Mouse (Mus musculus) CH12.LX (cell line): ENCODE results near the gene Zbtb25. TPM values are rescaled to one million over a fixed set of nuclear protein-coding genes. Genes with fewer than 3 reads are reported as not detected.

ENCODE experiments used
- DNase-seq: peaks from one replicate; pipeline ENCODE4 v3.0.0-alpha.2; 2013; ENCODE audit errors: extremely low read depth
- H3K27ac ChIP-seq: 2 replicates; pipeline ENCODE4 v1.5.1; 2012; ENCODE audit warnings: low read depth, mild to moderate bottlenecking, control low read depth, moderate library complexity; ENCODE audit not compliant: insufficient read depth
- H3K27me3 ChIP-seq: replicated peaks from 2 replicates; pipeline ENCODE3; 2012; ENCODE audit warnings: inconsistent platforms
- H3K36me3 ChIP-seq, 2 experiments: replicated peaks in 1 of 2; 2 replicates each; pipeline versions ENCODE3 to v1.6.1; 2012; ENCODE audit warnings: inconsistent platforms in 1 of 2, low read length in 1 of 2, mild to moderate bottlenecking in 1 of 2, mixed read lengths in 1 of 2, moderate library complexity in 1 of 2; ENCODE audit not compliant: control insufficient read depth in 1 of 2, insufficient read depth in 1 of 2
- H3K4me1 ChIP-seq, 2 experiments: 2 replicates each; pipeline ENCODE4 v1.6.1; 2012; ENCODE audit warnings: inconsistent platforms in 1 of 2, moderate library complexity in 1 of 2; ENCODE audit not compliant: insufficient read depth in 2 of 2, control insufficient read depth in 1 of 2
- H3K4me2 ChIP-seq: 2 replicates; pipeline ENCODE4 v1.6.1; 2012; ENCODE audit warnings: low read depth, mild to moderate bottlenecking, control low read depth; ENCODE audit not compliant: poor library complexity, insufficient read depth, severe bottlenecking
- H3K4me3 ChIP-seq, 3 experiments: fragments of 150-350 bp in 1 of 3; sonication (generic) in 1 of 3; replicated peaks in 1 of 3; 2 replicates each; pipeline versions ENCODE3 to v1.5.1; 2011 to 2012; ENCODE audit warnings: low read depth in 2 of 3, low read length in 2 of 3, mild to moderate bottlenecking in 2 of 3, moderate library complexity in 2 of 3, control low read depth in 1 of 3, improper control_type of control experiment in 1 of 3, inconsistent platforms in 1 of 3, mixed read lengths in 1 of 3; ENCODE audit not compliant: poor library complexity in 1 of 3
- H3K79me2 ChIP-seq: replicated peaks from 2 replicates; pipeline ENCODE4 v1.6.1; 2012; ENCODE audit warnings: mild to moderate bottlenecking, moderate library complexity; ENCODE audit not compliant: control insufficient read depth, poor library complexity, insufficient read depth, severe bottlenecking; ENCODE audit errors: extremely low read depth
- H3K9ac ChIP-seq: 2 replicates; pipeline ENCODE4 v1.6.1; 2012; ENCODE audit warnings: low read depth, mild to moderate bottlenecking, control low read depth, moderate library complexity; ENCODE audit not compliant: insufficient read depth
- H3K9me3 ChIP-seq: replicated peaks from 2 replicates; pipeline ENCODE3; 2012; ENCODE audit warnings: low read length, inconsistent platforms, mixed read lengths
- BHLHE40 ChIP-seq: IDR thresholded peaks from 2 replicates; pipeline ENCODE4 v1.6.1; 2011; ENCODE audit warnings: mild to moderate bottlenecking, low read depth, low read length, improper control_type of control experiment
- CHD1 ChIP-seq: IDR thresholded peaks from 2 replicates; pipeline ENCODE4 v1.6.1; 2012; ENCODE audit warnings: low read depth, low read length, improper control_type of control experiment, inconsistent platforms
- CHD2 ChIP-seq: IDR thresholded peaks from 2 replicates; pipeline ENCODE4 v1.6.1; 2011; ENCODE audit warnings: low read length, improper control_type of control experiment
- CTCF ChIP-seq, 2 experiments: IDR thresholded peaks in 1 of 2; conservative IDR thresholded peaks in 1 of 2; 2 replicates each; pipeline ENCODE4 v1.5.1; 2011 to 2012; ENCODE audit warnings: low read depth in 2 of 2, low read length in 2 of 2, improper control_type of control experiment in 1 of 2, inconsistent platforms in 1 of 2, mild to moderate bottlenecking in 1 of 2, moderate library complexity in 1 of 2
- E2F4 ChIP-seq: IDR thresholded peaks from 2 replicates; pipeline ENCODE4 v1.6.1; 2011; ENCODE audit warnings: low read depth, low read length, improper control_type of control experiment; ENCODE audit not compliant: insufficient replicate concordance
- ELF1 ChIP-seq: IDR thresholded peaks from 2 replicates; pipeline ENCODE4 v1.6.1; 2014; ENCODE audit warnings: low read depth, mild to moderate bottlenecking, inconsistent platforms, low read length, improper control_type of control experiment
- EP300 ChIP-seq: IDR thresholded peaks from 2 replicates; pipeline ENCODE4 v1.6.1; 2011; ENCODE audit warnings: low read length, improper control_type of control experiment
- ETS1 ChIP-seq: conservative IDR thresholded peaks from 2 replicates; pipeline ENCODE4 v1.6.1; 2012; ENCODE audit warnings: low read depth, mild to moderate bottlenecking, inconsistent platforms, low read length, improper control_type of control experiment, moderate library complexity
- GABPA ChIP-seq: IDR thresholded peaks from 2 replicates; pipeline ENCODE4 v1.6.1; 2012; ENCODE audit warnings: low read depth, low read length, improper control_type of control experiment, inconsistent platforms; ENCODE audit not compliant: insufficient replicate concordance
- HCFC1 ChIP-seq: IDR thresholded peaks from 2 replicates; pipeline ENCODE4 v1.6.1; 2012; ENCODE audit warnings: low read depth, mild to moderate bottlenecking, inconsistent platforms, low read length, improper control_type of control experiment
- IRF4 ChIP-seq: IDR thresholded peaks from 2 replicates; pipeline ENCODE4 v1.6.1; 2014; ENCODE audit warnings: low read depth, mild to moderate bottlenecking, inconsistent platforms, low read length, improper control_type of control experiment
- JUN ChIP-seq: IDR thresholded peaks from 2 replicates; pipeline ENCODE4 v1.6.1; 2011; ENCODE audit warnings: low read depth, mild to moderate bottlenecking, low read length, improper control_type of control experiment, moderate library complexity; ENCODE audit not compliant: insufficient read depth
- JUND ChIP-seq: conservative IDR thresholded peaks from 2 replicates; pipeline ENCODE4 v1.6.1; 2011; ENCODE audit warnings: low read depth, low read length, improper control_type of control experiment
- KAT2A ChIP-seq: IDR thresholded peaks from 2 replicates; pipeline ENCODE4 v1.6.1; 2012; ENCODE audit warnings: low read length, improper control_type of control experiment, inconsistent platforms; ENCODE audit not compliant: insufficient replicate concordance
- MAFK ChIP-seq: IDR thresholded peaks from 2 replicates; pipeline ENCODE4 v1.6.1; 2011; ENCODE audit warnings: low read length, improper control_type of control experiment; ENCODE audit not compliant: insufficient replicate concordance
- MAX ChIP-seq: IDR thresholded peaks from 2 replicates; pipeline ENCODE4 v1.6.1; 2011; ENCODE audit warnings: low read length, improper control_type of control experiment
- MAZ ChIP-seq: IDR thresholded peaks from 2 replicates; pipeline ENCODE4 v1.6.1; 2012; ENCODE audit warnings: low read depth, mild to moderate bottlenecking, inconsistent platforms, low read length, improper control_type of control experiment, moderate library complexity
- MEF2A ChIP-seq: IDR thresholded peaks from 2 replicates; pipeline ENCODE4 v1.6.1; 2014; ENCODE audit warnings: low read depth, mild to moderate bottlenecking, inconsistent platforms, low read length, improper control_type of control experiment, borderline replicate concordance
- MXI1 ChIP-seq: IDR thresholded peaks from 2 replicates; pipeline ENCODE4 v1.6.1; 2011; ENCODE audit warnings: mild to moderate bottlenecking, low read depth, low read length, improper control_type of control experiment
- MYC ChIP-seq: IDR thresholded peaks from 2 replicates; pipeline ENCODE4 v1.6.1; 2011; ENCODE audit warnings: low read depth, mild to moderate bottlenecking, improper control_type of control experiment, low read length
- NELFE ChIP-seq: IDR thresholded peaks from 2 replicates; pipeline ENCODE4 v1.6.1; 2011; ENCODE audit warnings: low read depth, low read length, improper control_type of control experiment
- NRF1 ChIP-seq: IDR thresholded peaks from 2 replicates; pipeline ENCODE4 v1.6.1; 2014; ENCODE audit warnings: low read depth, mild to moderate bottlenecking, inconsistent platforms, low read length, improper control_type of control experiment, moderate library complexity
- PAX5 ChIP-seq: IDR thresholded peaks from 2 replicates; pipeline ENCODE4 v1.6.1; 2012; ENCODE audit warnings: low read length, inconsistent platforms, mixed read lengths
- POLR2A ChIP-seq: IDR thresholded peaks from 2 replicates; pipeline ENCODE4 v1.6.1; 2011; ENCODE audit warnings: low read depth, mild to moderate bottlenecking, improper control_type of control experiment, low read length
- POLR2AphosphoS2 ChIP-seq: IDR thresholded peaks from 2 replicates; pipeline ENCODE4 v1.6.1; 2011; ENCODE audit warnings: low read depth, low read length, improper control_type of control experiment
- RAD21 ChIP-seq: IDR thresholded peaks from 2 replicates; pipeline ENCODE4 v1.6.1; 2011; ENCODE audit warnings: low read depth, mild to moderate bottlenecking, low read length, improper control_type of control experiment, moderate library complexity
- RCOR1 ChIP-seq: conservative IDR thresholded peaks from 2 replicates; pipeline ENCODE4 v1.6.1; 2012; ENCODE audit warnings: low read depth, mild to moderate bottlenecking, inconsistent platforms, low read length, improper control_type of control experiment
- SIN3A ChIP-seq: IDR thresholded peaks from 2 replicates; pipeline ENCODE4 v1.6.1; 2012; ENCODE audit warnings: low read length, improper control_type of control experiment, inconsistent platforms
- SMC3 ChIP-seq: IDR thresholded peaks from 2 replicates; pipeline ENCODE4 v1.6.1; 2011; ENCODE audit warnings: low read depth, low read length, improper control_type of control experiment
- TBP ChIP-seq: conservative IDR thresholded peaks from 2 replicates; pipeline ENCODE4 v1.6.1; 2011; ENCODE audit warnings: low read depth, low read length, improper control_type of control experiment
- TCF12 ChIP-seq: IDR thresholded peaks from 2 replicates; pipeline ENCODE4 v1.6.1; 2014; ENCODE audit warnings: low read depth, mild to moderate bottlenecking, inconsistent platforms, low read length, improper control_type of control experiment
- UBTF ChIP-seq: IDR thresholded peaks from 2 replicates; pipeline ENCODE4 v1.6.1; 2012; ENCODE audit warnings: low read depth, mild to moderate bottlenecking, inconsistent platforms, low read length, improper control_type of control experiment, moderate library complexity
- USF1 ChIP-seq: IDR thresholded peaks from 2 replicates; pipeline ENCODE4 v1.6.1; 2014; ENCODE audit warnings: low read depth, mild to moderate bottlenecking, inconsistent platforms, low read length, improper control_type of control experiment
- USF2 ChIP-seq: conservative IDR thresholded peaks from 2 replicates; pipeline ENCODE4 v1.6.1; 2011; ENCODE audit warnings: low read depth, low read length, improper control_type of control experiment
- ZC3H11A ChIP-seq: IDR thresholded peaks from 2 replicates; pipeline ENCODE4 v1.6.1; 2012; ENCODE audit warnings: low read depth, mild to moderate bottlenecking, inconsistent platforms, low read length, improper control_type of control experiment
- ZKSCAN1 ChIP-seq: IDR thresholded peaks from 2 replicates; pipeline ENCODE4 v1.6.1; 2012; ENCODE audit warnings: low read depth, inconsistent platforms, low read length, improper control_type of control experiment, borderline replicate concordance
- ZMIZ1 ChIP-seq: IDR thresholded peaks from 2 replicates; pipeline ENCODE4 v1.6.1; 2012; ENCODE audit warnings: low read depth, mild to moderate bottlenecking, inconsistent platforms, low read length, improper control_type of control experiment
- ZNF384 ChIP-seq: IDR thresholded peaks from 2 replicates; pipeline ENCODE4 v1.6.1; 2012; ENCODE audit warnings: low read depth, low read length, improper control_type of control experiment, inconsistent platforms
- dilution Hi-C: fragments of 300-500 bp; cut with MboI; formaldehyde crosslinking; loops from 2 replicates; pipeline ENCODE4 v1.14.3; 2020; ENCODE audit warnings: low sequenced_read_pairs; ENCODE audit not compliant: extremely low pct_unique_long_range_greater_than_20kb, extremely low pct_ligation_motif_present
- in situ Hi-C: fragments of 300-500 bp; cut with MboI; formaldehyde crosslinking; loops from 3 replicates; pipeline ENCODE4 v1.14.3; 2019; ENCODE audit warnings: low sequenced_read_pairs, low pct_ligation_motif_present, low pct_unique_long_range_greater_than_20kb, mixed read lengths
- polyA plus RNA-seq: library from polyadenylated mRNA; unstranded; fragments of >175 nt; gene quantifications from 2 replicates; pipeline ENCODE4 v1.2.1, GENCODE M21; 2012; ENCODE audit warnings: low read depth; ENCODE audit not compliant: insufficient read length
- total RNA-seq, 2 experiments: library from RNA; depleted of rRNA; stranded (reverse); fragments of 300-350 nt in 1 of 2; fragments of >200 nt in 1 of 2; gene quantifications; 2 replicates each; pipeline ENCODE4 v1.2.3; 2012 to 2014

Zbtb25 gene
- total and polyA plus RNA-seq, 3 experiments, result 7.2 to 18.7 (median 7.3) TPM

- Histone ChIP-seq H3K9ac (peak overlapping the region; percentile 58), H3K27ac (peak overlapping the region; percentile 56), H3K4me1 (peaks cover 0 to 13% of the 10 kb centered on the region in 2 experiments; a peak in 2 of 4 replicates), H3K9me3 (peaks cover 21% of the 10 kb centered on the region), H3K79me2 (no peaks in the 10 kb centered on the region), H3K4me2 (peak overlapping the region; percentile 88), H3K36me3 (peaks cover 2 to 13% of the 10 kb centered on the region in 2 experiments), H3K27me3 (no peaks in the 10 kb centered on the region), H3K4me3 (peak overlapping the region; percentile 65 to 74 (median 68))
- in situ Hi-C loops, result no loop called here
- DNase-seq, result peak; percentile 75
- TF ChIP-seq IRF4 (no peak), JUN (no peak), PAX5 (no peak), POLR2AphosphoS2 (peak; percentile 56; the same call in 1 of the 2 replicates), NRF1 (0 out of 2 replicates have a peak, but pooled peaks have one; percentile 24), ZNF384 (no peak), MAFK (no peak), ETS1 (no peak), MYC (0 out of 2 replicates have a peak, but pooled peaks have one; percentile 24), CHD2 (peak; percentile 47), CTCF (conservative IDR thresholded peaks at IDR 0.05 in 1 of 2, IDR thresholded peaks at IDR 0.05 in 1 of 2; ENCODE audit: low read depth in 2 of 2, low read length in 2 of 2) (no peak), MAX (0 out of 2 replicates have a peak, but pooled peaks have one; percentile 28), TCF12 (peak; percentile 58; the same call in 1 of the 2 replicates), GABPA (no peak), ZC3H11A (no peak), MEF2A (peak; percentile 19; the same call in 1 of the 2 replicates), POLR2A (peak; percentile 69), BHLHE40 (no peak; the same call in none of the 2 replicates), USF1 (no peak), RAD21 (no peak), UBTF (no peak), E2F4 (no peak), CHD1 (no peak), ZMIZ1 (peak; percentile 39; the same call in 1 of the 2 replicates), KAT2A (0 out of 2 replicates have a peak, but pooled peaks have one; percentile 42), SMC3 (no peak), HCFC1 (peak; percentile 37; the same call in 1 of the 2 replicates), USF2 (no peak), ELF1 (no peak), MXI1 (no peak; the same call in 1 of the 2 replicates), JUND (no peak), SIN3A (peak; percentile 37), TBP (no peak), NELFE (peak; percentile 67), MAZ (0 out of 2 replicates have a peak, but pooled peaks have one; percentile 61), EP300 (no peak), RCOR1 (no peak), ZKSCAN1 (no peak)
- dilution Hi-C loops, result no loop called here
Observed at GRCm38 (mm10) chr12:76402991-76403885, 33.8 kb upstream of the Zbtb25 start.
